Mouse (Mus musculus) MEL (cell line): ENCODE measurements around the gene Rps25. TPM values are rescaled to one million over a fixed set of nuclear protein-coding genes. Genes with fewer than 3 reads are reported as not detected.
"Not testable (repeated sequence)": the region's sequence is repeated elsewhere in the genome, so short reads cannot be mapped to it uniquely, and the experiment has no call there.

Experiments
- DNase-seq: peaks from one replicate; pipeline ENCODE4 v3.0.0; 2011; ENCODE audit warnings: low read depth, low spot score
- H3K27ac ChIP-seq: 2 replicates; pipeline ENCODE4 v1.5.1; 2012; ENCODE audit warnings: low read depth, mild to moderate bottlenecking, control low read depth, low read length, moderate library complexity; ENCODE audit not compliant: control insufficient read depth
- H3K27me3 ChIP-seq, 2 experiments: fragments of 150-350 bp in 1 of 2; sonication (generic) in 1 of 2; 2 replicates each; pipeline ENCODE4 v1.6.1; 2012; ENCODE audit warnings: low read length in 2 of 2, mild to moderate bottlenecking in 2 of 2, improper control_type of control experiment in 1 of 2, moderate library complexity in 1 of 2; ENCODE audit not compliant: insufficient read depth in 2 of 2, control insufficient read depth in 1 of 2
- H3K36me3 ChIP-seq, 2 experiments: 2 replicates each; pipeline ENCODE4 v1.6.1; 2012 to 2014; ENCODE audit warnings: low read length in 2 of 2, improper control_type of control experiment in 1 of 2, inconsistent platforms in 1 of 2, mild to moderate bottlenecking in 1 of 2; ENCODE audit not compliant: insufficient read depth in 2 of 2, control insufficient read depth in 1 of 2
- H3K4me1 ChIP-seq, 2 experiments: fragments of 150-350 bp in 1 of 2; sonication (generic) in 1 of 2; 2 replicates each; pipeline ENCODE4 v1.6.1; 2012; ENCODE audit warnings: low read length in 2 of 2, improper control_type of control experiment in 1 of 2, mild to moderate bottlenecking in 1 of 2; ENCODE audit not compliant: insufficient read depth in 2 of 2, control insufficient read depth in 1 of 2
- H3K4me3 ChIP-seq, 2 experiments: fragments of 150-350 bp in 1 of 2; sonication (generic) in 1 of 2; 2 replicates each; pipeline ENCODE4 v1.5.1; 2012; ENCODE audit warnings: low read depth in 2 of 2, low read length in 2 of 2, mild to moderate bottlenecking in 2 of 2, moderate library complexity in 2 of 2, control low read depth in 1 of 2, improper control_type of control experiment in 1 of 2; ENCODE audit not compliant: control insufficient read depth in 1 of 2, insufficient read depth in 1 of 2
- H3K79me2 ChIP-seq: 2 replicates; pipeline ENCODE4 v1.6.1; 2012; ENCODE audit warnings: mild to moderate bottlenecking, low read length, moderate library complexity; ENCODE audit not compliant: control insufficient read depth, poor library complexity, insufficient read depth
- H3K9ac ChIP-seq: 2 replicates; pipeline ENCODE4 v1.6.1; 2012; ENCODE audit warnings: low read depth, mild to moderate bottlenecking, control low read depth, low read length, moderate library complexity; ENCODE audit not compliant: control insufficient read depth, poor library complexity, severe bottlenecking
- H3K9me3 ChIP-seq: fragments of 150-350 bp; sonication (generic); replicated peaks from 2 replicates; pipeline ENCODE4 v1.6.1; 2012; ENCODE audit warnings: mild to moderate bottlenecking, low read length, improper control_type of control experiment, moderate library complexity; ENCODE audit not compliant: insufficient read depth
- BHLHE40 ChIP-seq: IDR thresholded peaks from 2 replicates; pipeline ENCODE4 v1.6.1; 2012; ENCODE audit warnings: low read depth, mild to moderate bottlenecking, inconsistent platforms, low read length, improper control_type of control experiment, borderline replicate concordance
- CHD1 ChIP-seq: IDR thresholded peaks from 2 replicates; pipeline ENCODE4 v1.6.1; 2012; ENCODE audit warnings: low read depth, mild to moderate bottlenecking, inconsistent platforms, low read length, improper control_type of control experiment
- CTCF ChIP-seq, 3 experiments: IDR thresholded peaks in 2 of 3; conservative IDR thresholded peaks in 1 of 3; 2 replicates each; pipeline ENCODE4 v1.5.1; 2011 to 2012; ENCODE audit warnings: low read length in 3 of 3, low read depth in 2 of 3, mild to moderate bottlenecking in 2 of 3, improper control_type of control experiment in 1 of 3, inconsistent platforms in 1 of 3, mixed read lengths in 1 of 3, moderate library complexity in 1 of 3; ENCODE audit not compliant: control insufficient read depth in 1 of 3, insufficient read depth in 1 of 3, poor library complexity in 1 of 3, severe bottlenecking in 1 of 3
- ELF1 ChIP-seq: IDR thresholded peaks from 2 replicates; pipeline ENCODE4 v1.6.1; 2014; ENCODE audit warnings: low read depth, mild to moderate bottlenecking, inconsistent platforms, low read length, improper control_type of control experiment, moderate library complexity
- EP300 ChIP-seq, 2 experiments: IDR thresholded peaks; 2 replicates each; pipeline ENCODE4 v1.6.1; 2011; ENCODE audit warnings: improper control_type of control experiment in 2 of 2, low read length in 2 of 2, low read depth in 1 of 2, mild to moderate bottlenecking in 1 of 2
- ETS1 ChIP-seq: IDR thresholded peaks from 2 replicates; pipeline ENCODE4 v1.6.1; 2012; ENCODE audit warnings: low read depth, mild to moderate bottlenecking, inconsistent platforms, low read length, improper control_type of control experiment, moderate library complexity
- GABPA ChIP-seq: IDR thresholded peaks from 2 replicates; pipeline ENCODE4 v1.6.1; 2012; ENCODE audit warnings: low read depth, mild to moderate bottlenecking, inconsistent platforms, low read length, improper control_type of control experiment, moderate library complexity
- GATA1 ChIP-seq: IDR thresholded peaks from 2 replicates; pipeline ENCODE4 v1.6.1; 2011; ENCODE audit warnings: low read depth, low read length, improper control_type of control experiment
- HCFC1 ChIP-seq: IDR thresholded peaks from 2 replicates; pipeline ENCODE4 v1.6.1; 2012; ENCODE audit warnings: low read depth, mild to moderate bottlenecking, inconsistent platforms, low read length, improper control_type of control experiment, moderate library complexity
- KAT2A ChIP-seq: conservative IDR thresholded peaks from 2 replicates; pipeline ENCODE4 v1.6.1; 2012; ENCODE audit warnings: low read depth, low read length, improper control_type of control experiment, inconsistent platforms
- MAFK ChIP-seq: IDR thresholded peaks from 2 replicates; pipeline ENCODE4 v1.6.1; 2011; ENCODE audit warnings: low read depth, mild to moderate bottlenecking, low read length, improper control_type of control experiment, borderline replicate concordance
- MXI1 ChIP-seq: IDR thresholded peaks from 2 replicates; pipeline ENCODE4 v1.6.1; 2011; ENCODE audit warnings: mild to moderate bottlenecking, low read depth, low read length, improper control_type of control experiment
- MYB ChIP-seq: IDR thresholded peaks from 2 replicates; pipeline ENCODE4 v1.6.1; 2011; ENCODE audit warnings: mild to moderate bottlenecking, low read depth, low read length, improper control_type of control experiment
- MYC ChIP-seq: IDR thresholded peaks from 2 replicates; pipeline ENCODE4 v1.6.1; 2011; ENCODE audit warnings: low read depth, mild to moderate bottlenecking, low read length, improper control_type of control experiment, moderate library complexity
- NELFE ChIP-seq: IDR thresholded peaks from 2 replicates; pipeline ENCODE4 v1.6.1; 2011; ENCODE audit warnings: low read depth, low read length, improper control_type of control experiment
- NRF1 ChIP-seq: IDR thresholded peaks from 2 replicates; pipeline ENCODE4 v1.6.1; 2014; ENCODE audit warnings: low read depth, mild to moderate bottlenecking, inconsistent platforms, low read length, improper control_type of control experiment, moderate library complexity; ENCODE audit not compliant: poor library complexity, insufficient read depth, severe bottlenecking
- POLR2AphosphoS2 ChIP-seq: IDR thresholded peaks from 2 replicates; pipeline ENCODE4 v1.6.1; 2011; ENCODE audit warnings: low read length, improper control_type of control experiment
- RCOR1 ChIP-seq: IDR thresholded peaks from 2 replicates; pipeline ENCODE4 v1.6.1; 2012; ENCODE audit warnings: low read depth, mild to moderate bottlenecking, inconsistent platforms, low read length, improper control_type of control experiment
- SIN3A ChIP-seq: IDR thresholded peaks from 2 replicates; pipeline ENCODE4 v1.6.1; 2012; ENCODE audit warnings: low read length, improper control_type of control experiment, inconsistent platforms
- TAL1 ChIP-seq: IDR thresholded peaks from 2 replicates; pipeline ENCODE4 v1.6.1; 2012; ENCODE audit warnings: mild to moderate bottlenecking, inconsistent platforms, low read length, moderate library complexity, mixed read lengths
- TBP ChIP-seq: IDR thresholded peaks from 2 replicates; pipeline ENCODE4 v1.8.0; 2011; ENCODE audit warnings: low read depth, low read length, improper control_type of control experiment
- TCF12 ChIP-seq: IDR thresholded peaks from 2 replicates; pipeline ENCODE4 v1.6.1; 2014; ENCODE audit warnings: low read depth, mild to moderate bottlenecking, inconsistent platforms, low read length, improper control_type of control experiment, moderate library complexity
- polyA plus RNA-seq, 2 experiments: library from polyadenylated mRNA; stranded (reverse) in 1 of 2; unstranded in 1 of 2; fragments of >175 nt in 1 of 2; fragments of >200 nt in 1 of 2; gene quantifications; 2 replicates each; pipeline versions ENCODE4 v1.2.1 to v1.2.4; 2012; ENCODE audit warnings: low replicate concordance in 2 of 2, low read depth in 1 of 2; ENCODE audit not compliant: insufficient read length in 2 of 2, insufficient read depth in 1 of 2, missing spikeins in 1 of 2
- total RNA-seq: library from RNA; depleted of rRNA; stranded (reverse); fragments of 300-350 nt; gene quantifications from 2 replicates; pipeline ENCODE4 v1.2.3, GENCODE M21; 2012

Rps25 gene
- total and polyA plus RNA-seq, 3 experiments, result 2,743 to 3,114 TPM; not detected in 1

GRCm38 (mm10) chr9:44377335-44377734 is 29.6 kb upstream of the Rps25 start:
- H3K27me3 ChIP-seq, H3K4me3 ChIP-seq, DNase-seq, H3K27ac ChIP-seq, H3K9ac ChIP-seq, H3K36me3 ChIP-seq, H3K9me3 ChIP-seq, H3K4me1 ChIP-seq: not testable (repeated sequence)
- TF ChIP-seq TBP, result peak; percentile 77
- H3K79me2 ChIP-seq, result peaks cover 26% of the 10 kb centered on the region

DNA sequence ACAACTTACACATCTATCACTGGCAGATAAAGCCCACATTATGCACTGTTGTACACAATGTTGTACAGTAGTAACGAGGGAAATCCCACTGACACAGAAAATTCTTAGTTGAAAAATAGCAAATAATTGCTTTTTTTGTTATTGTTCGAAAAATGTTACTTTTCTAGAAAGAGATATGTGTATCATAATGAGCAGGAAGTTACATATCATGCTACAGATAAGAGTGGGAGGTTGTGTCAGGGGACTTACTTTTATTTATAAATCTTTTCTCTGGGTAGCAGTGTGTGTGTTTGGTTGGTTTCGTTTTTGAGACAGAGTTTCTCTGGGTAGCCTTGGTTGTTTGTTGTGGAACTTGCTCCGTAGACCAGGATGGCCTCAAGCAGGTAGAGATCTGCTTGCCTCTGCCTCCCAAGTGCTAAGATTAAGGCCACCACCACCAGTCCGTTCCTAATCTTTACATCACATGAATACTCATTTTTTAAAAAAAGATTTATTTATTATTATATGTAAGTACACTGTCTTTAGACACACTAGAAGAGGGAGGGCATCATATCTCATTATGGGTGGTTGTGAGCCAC is 28.7 kb upstream of the Rps25 start:
- H3K4me3 ChIP-seq, result peak overlapping the region; percentile 77 to 89
- peaks cover 8 to 10% of the 10 kb centered on the region in 2 experiments for H3K36me3 ChIP-seq
- DNase-seq, result peak; percentile 60
- TF ChIP-seq RCOR1 (peak; percentile 58; the same call in 1 of the 2 replicates), MYC (0 out of 2 replicates have a peak, but pooled peaks have one; percentile 48), MXI1 (no peak; the same call in 1 of the 2 replicates), NELFE (no peak), GATA1 (peak; percentile 76), ETS1 (peak; percentile 63), SIN3A (peak; percentile 71), TBP (no peak; the same call in 1 of the 2 replicates), EP300 (IDR thresholded peaks at IDR 0.05; ENCODE audit: low read depth in 1 of 2, low read length in 2 of 2) (peak; percentile 33 to 60; a peak in 3 of 4 replicates), TCF12 (0 out of 2 replicates have a peak, but pooled peaks have one; percentile 19), CHD1 (peak; percentile 27; the same call in 1 of the 2 replicates)
- peaks cover 0 to 9% of the 10 kb centered on the region in 2 experiments; a peak in 3 of 4 replicates for H3K4me1 ChIP-seq
- no peaks in the 10 kb centered on the region for H3K27me3 ChIP-seq
- H3K79me2 ChIP-seq, result peaks cover 26% of the 10 kb centered on the region
- H3K27ac ChIP-seq, result peak overlapping the region; percentile 89
- peak overlapping the region; percentile 89 for H3K9ac ChIP-seq
- H3K9me3 ChIP-seq, result no peaks in the 10 kb centered on the region

- Histone ChIP-seq H3K4me1 (peaks cover 0 to 9% of the 10 kb centered on the region in 2 experiments; a peak in 3 of 4 replicates), H3K4me3 (peak within 1 kb of the TSS; percentile 81 to 96), H3K9ac (peak within 1 kb of the TSS; percentile 94), H3K27ac (peak within 1 kb of the TSS; percentile 89), H3K36me3 (peaks cover 8 to 10% of the 10 kb centered on the region in 2 experiments), H3K9me3 (no peaks in the 10 kb centered on the region), H3K79me2 (peaks cover 26% of the 10 kb centered on the region), H3K27me3 (no peaks in the 10 kb centered on the region)
- peak; percentile 98 for DNase-seq
- TF ChIP-seq TAL1 (no peak), TBP (peak; percentile 11; the same call in 1 of the 2 replicates), BHLHE40 (no peak), TCF12 (peak; percentile 35; the same call in 1 of the 2 replicates), ELF1 (peak; percentile 84), MYC (peak; percentile 89), EP300 (IDR thresholded peaks at IDR 0.05; ENCODE audit: low read depth in 1 of 2, low read length in 2 of 2) (peak in 1 of 2 experiments; percentile 26; a peak in 2 of 4 replicates), MAFK (no peak), GABPA (no peak), HCFC1 (peak; percentile 79), POLR2AphosphoS2 (peak; percentile 81), RCOR1 (no peak), CTCF (IDR thresholded peaks at IDR 0.05 in 2 of 3, conservative IDR thresholded peaks at IDR 0.05 in 1 of 3; ENCODE audit: control insufficient read depth in 1 of 3, insufficient read depth in 1 of 3, low read depth in 2 of 3, low read length in 3 of 3, poor library complexity in 1 of 3, severe bottlenecking in 1 of 3) (0 out of 6 replicates have a peak, but pooled peaks of 1 of the 3 experiments have one; percentile 10), NRF1 (peak; percentile 76), MYB (no peak), KAT2A (peak; percentile 49; the same call in 1 of the 2 replicates)
Observed at GRCm38 (mm10) chr9:44379054-44379834, 27.7 kb upstream of the Rps25 start, which contains the start of gene Hyou1. Hyou1 (plus strand) TSS chr9:44379490.
